Mouse (Mus musculus) heart, postnatal 10 days (tissue): ENCODE measurements at regions not wholly inside any gene's neighbourhood (a gene's known extent, or its start where the extent isn't known, plus 50 kb on each side); places are given as distances from the start of the nearest gene placed in this dataset.

ENCODE experiments used
- DNase-seq, 2 experiments: peaks; one replicate each; pipeline ENCODE4 v3.0.0; 2021
- intact Hi-C: fragments of 180-260 bp; cut with DNase I; formaldehyde crosslinking; loops from one replicate; pipeline ENCODE4 v1.15.1; 2025

DNA sequence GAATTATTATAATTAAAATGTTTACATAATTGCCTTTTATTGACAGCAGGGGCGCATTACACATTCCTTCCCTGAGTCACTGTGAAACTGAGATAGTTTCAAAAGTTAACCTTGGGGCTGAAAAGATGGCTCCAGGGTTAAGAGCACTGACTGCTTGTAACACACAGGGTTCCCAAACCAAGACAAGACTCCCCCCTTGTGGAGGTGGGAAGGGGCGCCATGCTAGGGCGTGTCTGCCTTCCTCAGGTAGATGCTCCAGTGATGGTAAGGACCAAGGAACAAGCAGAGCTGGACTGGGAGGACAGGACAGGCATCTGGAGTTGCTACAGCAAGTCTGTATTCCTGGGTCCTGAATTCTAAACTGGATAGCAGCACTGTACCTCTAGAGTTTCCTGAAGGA, 351.9 kb downstream of the Tbc1d22a start:
- DNase-seq = no peak
- intact Hi-C loops = no loop called here

GRCm38 (mm10) chr15:86574311-86574710, 360.1 kb downstream of the Tbc1d22a start:
- intact Hi-C loops = no loop called here
- DNase-seq = no peak

DNA sequence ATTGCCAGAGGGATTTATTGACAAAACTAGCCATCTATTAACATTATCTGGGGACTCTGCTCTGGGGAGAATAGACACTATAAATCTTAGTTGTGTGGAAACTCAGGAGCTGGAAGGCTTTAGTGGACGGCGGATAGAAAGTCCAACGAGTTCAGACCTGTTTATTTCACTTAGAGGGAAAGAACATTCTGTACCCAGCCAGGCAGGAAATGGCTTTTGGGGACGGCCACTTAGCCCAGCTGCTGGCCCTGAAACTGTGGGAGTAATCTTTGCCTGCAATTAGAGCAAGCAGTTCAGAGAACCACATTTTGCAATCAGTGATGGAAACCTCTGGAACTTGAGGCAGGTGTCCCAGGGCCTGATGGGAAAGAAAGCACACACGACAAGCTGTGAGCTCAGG, 362.4 kb downstream of the Tbc1d22a start:
- intact Hi-C loops = no loop called here
- no peak for DNase-seq

DNA sequence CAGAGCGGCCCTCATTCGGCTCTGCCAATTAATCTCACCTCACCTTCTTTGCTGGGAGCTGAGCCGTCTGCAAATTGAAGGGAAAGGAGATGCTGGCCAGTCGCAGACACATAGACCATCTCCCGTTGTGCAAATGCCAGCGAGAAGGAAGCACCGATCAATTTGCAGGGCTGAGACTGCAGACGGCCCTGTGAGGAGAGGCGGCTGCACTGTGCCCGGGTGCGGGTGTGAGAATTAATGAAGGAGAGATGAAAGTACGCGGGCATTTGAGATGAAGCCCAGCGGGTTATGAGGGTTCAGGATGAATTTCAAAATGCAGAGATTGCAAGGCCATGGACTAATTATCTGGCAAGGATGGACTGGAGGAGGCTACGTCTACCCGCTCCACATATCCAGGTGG, 364.4 kb downstream of the Tbc1d22a start:
- DNase-seq = no peak
- intact Hi-C loops = no loop called here

DNA sequence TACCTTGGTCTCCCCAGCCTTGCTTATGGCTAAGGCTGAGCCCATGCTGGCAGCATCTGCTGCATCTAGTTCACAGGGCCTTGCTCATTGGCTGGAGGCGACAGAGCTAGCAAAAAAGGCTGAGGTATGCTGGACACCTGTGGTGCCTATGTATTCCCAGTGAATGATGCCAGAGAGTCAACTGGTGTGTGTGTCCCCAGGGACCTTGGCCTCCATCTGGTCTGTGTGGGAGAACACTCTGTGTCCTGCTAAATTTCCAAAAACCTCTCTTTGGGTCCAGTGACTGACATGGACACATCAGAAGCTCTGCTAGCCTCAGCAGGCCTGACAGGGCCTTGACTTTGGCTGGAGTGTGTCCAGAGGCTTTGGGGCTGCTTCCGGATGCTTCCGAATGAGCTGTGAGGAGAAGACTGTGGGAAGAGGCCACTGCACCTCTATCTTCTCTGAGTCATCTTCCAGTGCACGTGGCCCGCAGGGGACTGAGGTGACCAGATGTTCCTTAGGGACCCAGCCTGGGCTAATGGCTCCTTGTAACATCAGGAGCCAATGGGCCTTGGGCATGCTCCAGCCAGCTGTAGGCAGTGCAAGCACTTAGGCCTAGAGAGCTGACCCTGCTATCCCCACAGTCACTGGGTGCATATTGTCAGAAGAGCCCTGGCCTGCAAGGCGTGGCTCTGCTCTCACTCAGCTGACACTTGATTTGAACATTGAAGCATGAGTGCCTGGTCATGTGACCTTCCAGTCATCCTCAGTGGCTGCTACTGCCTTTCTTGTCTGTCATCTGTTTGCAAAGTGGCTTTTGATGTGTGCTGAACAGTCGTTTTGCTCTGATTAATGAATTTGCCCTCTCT, 368.2 kb downstream of the Tbc1d22a start:
- peak; percentile 3 to 5 for DNase-seq
- intact Hi-C loops = loop anchor here (10.0 kb wide), 1 partner anchor 338 kb away; no protein-coding TSS in a partner anchor

GRCm38 (mm10) chr15:86585716-86586115, 371.5 kb downstream of the Tbc1d22a start:
- peak in 1 of 2 experiments; percentile 5 for DNase-seq
- intact Hi-C loops = loop anchor here (10.0 kb wide), 1 partner anchor 341 kb away; no protein-coding TSS in a partner anchor

GRCm38 (mm10) chr15:86587209-86587608, 372.9 kb downstream of the Tbc1d22a start:
- intact Hi-C loops = loop anchor here (10.0 kb wide), 1 partner anchor 342 kb away; no protein-coding TSS in a partner anchor

DNA sequence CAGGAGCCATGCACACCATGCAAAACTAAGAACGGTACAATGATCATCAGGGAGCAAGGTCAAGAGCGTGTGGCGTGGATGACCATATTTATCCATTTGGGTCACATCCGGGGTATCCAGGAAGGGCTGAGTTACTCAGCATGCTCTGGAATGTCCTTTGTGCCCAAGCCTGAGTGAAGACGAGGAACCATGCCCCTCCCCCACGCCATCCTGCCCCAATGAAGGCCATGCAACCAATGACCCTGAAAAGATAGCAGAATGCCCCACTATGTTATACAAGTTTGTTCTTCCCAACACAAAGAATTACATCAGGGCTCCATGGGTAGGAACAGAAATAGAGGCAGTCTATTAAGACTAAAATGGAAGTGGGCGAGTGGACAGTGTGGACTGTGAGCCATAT, 375.8 kb downstream of the Tbc1d22a start:
- no peak for DNase-seq
- intact Hi-C loops = no loop called here

More at GRCm38 (mm10) chr15:86587209-86587608, 372.9 kb downstream of the Tbc1d22a start:
- DNase-seq = no peak

DNA sequence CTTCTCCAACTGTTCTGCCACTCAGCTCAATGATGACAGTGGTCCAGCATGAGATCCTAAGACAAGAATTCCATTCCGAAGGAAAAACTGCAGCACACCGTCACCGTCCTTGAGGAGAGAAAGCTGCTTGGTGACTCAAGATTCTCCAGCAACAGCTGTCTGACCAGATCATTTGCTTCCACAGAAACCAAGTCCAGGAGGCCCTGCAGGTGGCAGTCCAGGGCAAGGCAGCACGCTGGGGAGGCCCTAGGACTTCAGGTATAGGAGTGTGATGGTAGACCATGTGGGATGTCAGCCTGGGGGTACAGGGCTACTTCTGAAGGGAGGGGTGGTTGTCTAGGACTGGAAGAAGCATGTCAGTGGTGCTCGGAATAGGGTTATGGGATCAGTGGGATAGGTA, 376.6 kb downstream of the Tbc1d22a start:
- intact Hi-C loops = no loop called here
- DNase-seq = peak; percentile 8 to 29

DNA sequence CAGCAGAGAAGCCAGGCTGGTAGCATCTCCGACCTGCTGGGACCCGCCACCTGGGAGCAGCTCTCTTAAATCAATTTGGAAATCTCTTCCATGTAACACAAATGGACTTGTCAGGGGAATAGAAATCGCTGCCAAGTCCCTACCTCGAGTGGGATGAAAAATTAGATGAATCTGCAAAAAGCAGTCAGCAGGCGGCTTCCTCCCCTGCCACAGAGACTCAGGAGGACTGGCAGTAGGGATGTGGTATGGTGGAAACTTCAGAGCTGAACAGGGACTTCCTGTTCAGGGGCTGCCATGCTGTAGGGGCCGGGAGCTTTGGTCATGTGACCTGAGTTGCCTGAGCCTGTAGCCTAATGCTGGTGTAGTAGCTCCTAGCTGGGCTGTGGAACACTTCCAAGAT, 379.1 kb downstream of the Tbc1d22a start:
- intact Hi-C loops = no loop called here
- no peak for DNase-seq

DNA sequence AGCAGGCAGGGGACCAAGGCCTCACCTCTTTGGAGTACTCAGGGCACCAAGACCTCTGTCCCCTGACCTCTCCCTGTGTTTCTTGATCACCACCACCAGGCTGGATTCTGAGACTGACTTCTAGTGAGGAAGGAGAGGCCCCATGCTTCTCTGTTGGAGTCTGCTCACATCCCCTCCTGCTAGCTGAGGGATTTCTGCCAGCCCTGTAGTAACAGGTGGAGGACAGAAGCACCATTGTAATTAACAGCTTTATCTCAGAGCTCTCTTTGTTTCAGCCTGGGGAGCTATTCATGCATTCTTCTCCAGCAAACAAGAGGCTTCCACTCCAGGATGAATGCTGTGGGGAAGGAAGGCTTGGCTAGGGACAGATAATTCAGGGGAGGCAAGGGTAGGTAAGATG, 392.2 kb downstream of the Tbc1d22a start:
- intact Hi-C loops = no loop called here
- no peak for DNase-seq

DNA sequence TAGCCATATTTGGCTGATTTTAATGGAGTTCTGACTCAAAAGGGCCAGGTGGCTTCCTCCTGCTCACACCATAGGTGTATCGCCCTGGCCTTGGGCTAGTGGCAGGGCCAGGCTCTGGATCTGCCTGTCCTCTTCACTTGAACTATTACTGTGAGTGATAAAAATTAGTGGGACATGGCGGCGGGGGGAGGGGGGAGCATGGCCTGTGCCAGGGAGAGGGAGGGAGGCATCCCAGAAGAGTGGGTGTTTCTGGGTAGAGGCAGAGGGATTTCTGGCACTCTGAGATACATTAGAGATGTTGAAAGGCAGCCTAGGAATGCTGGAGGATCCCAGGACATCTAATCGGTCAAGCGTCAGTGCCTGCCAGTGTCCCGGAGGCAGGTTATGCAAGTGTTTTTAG, 395.4 kb downstream of the Tbc1d22a start:
- peak in 1 of 2 experiments; percentile 1 for DNase-seq
- intact Hi-C loops = no loop called here

GRCm38 (mm10) chr15:86631376-86631775, 417.1 kb downstream of the Tbc1d22a start:
- intact Hi-C loops = no loop called here
- DNase-seq = no peak

DNA sequence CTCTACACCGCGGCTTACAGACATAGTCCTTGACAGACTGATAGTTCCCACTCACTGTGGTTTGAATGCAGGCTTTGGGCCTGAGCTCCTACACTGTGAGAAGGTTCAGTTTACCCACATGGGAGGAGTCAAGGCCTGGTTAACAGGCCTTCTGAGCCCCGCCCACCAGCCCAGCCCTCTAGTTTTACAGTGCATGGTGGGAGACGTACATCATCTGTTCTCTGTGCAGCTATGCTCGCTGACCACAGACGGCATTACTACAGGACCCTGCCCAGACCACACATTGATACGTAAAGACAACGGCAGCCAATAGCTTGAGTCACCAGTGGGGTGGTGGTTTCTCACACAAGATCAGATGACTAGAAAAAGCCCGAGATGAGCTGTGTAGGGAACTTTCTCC, 431.0 kb downstream of the Tbc1d22a start:
- intact Hi-C loops = no loop called here
- no peak for DNase-seq

GRCm38 (mm10) chr15:86648131-86648530, 433.9 kb downstream of the Tbc1d22a start:
- intact Hi-C loops = no loop called here
- no peak for DNase-seq

- intact Hi-C loops = no loop called here
- DNase-seq = peak; percentile 5 to 31
Measured at GRCm38 (mm10) chr15:86673096-86673520, 458.8 kb downstream of the Tbc1d22a start.

DNA sequence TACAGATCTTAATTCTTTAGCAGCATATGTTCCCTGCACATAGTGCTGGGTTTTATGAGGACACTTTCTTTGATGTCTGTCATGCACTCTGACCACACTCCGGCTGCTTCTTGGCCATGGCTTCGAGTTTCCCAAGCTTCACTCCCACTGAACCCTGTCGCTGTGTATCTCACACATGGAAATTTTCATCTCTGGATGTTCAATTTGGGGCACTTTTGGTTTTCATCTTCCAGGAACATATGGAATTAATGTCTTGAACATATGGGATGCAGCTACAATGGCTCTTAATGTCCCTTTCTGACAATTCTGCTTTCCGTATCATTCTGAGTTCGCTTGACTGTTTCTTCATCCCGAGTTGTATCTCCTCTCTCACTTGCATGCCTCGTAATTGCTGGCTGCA, 462.8 kb downstream of the Tbc1d22a start:
- DNase-seq = no peak
- intact Hi-C loops = no loop called here

GRCm38 (mm10) chr15:86683081-86683480, 468.8 kb downstream of the Tbc1d22a start:
- DNase-seq = no peak
- intact Hi-C loops = no loop called here

GRCm38 (mm10) chr15:86689694-86690093, 475.4 kb downstream of the Tbc1d22a start:
- DNase-seq = no peak
- intact Hi-C loops = no loop called here

DNA sequence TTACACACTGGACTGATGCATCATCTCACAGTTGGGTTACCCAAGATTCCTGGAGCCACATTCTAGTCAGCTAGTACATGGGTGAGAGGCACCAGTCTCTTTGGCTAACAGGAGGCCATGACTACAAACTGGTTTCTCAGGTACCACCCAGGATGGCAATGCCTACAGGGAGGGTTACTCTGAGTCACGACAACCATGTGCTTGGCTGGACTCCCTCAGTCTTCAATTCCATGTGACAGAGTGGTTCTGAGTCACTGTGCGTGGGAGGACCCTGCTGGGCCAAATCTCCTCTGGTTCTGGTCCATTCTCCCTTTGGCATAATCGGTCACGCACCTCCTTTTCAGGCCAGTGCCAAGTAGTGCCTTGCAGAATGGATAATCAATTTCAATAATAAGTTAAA, 482.5 kb downstream of the Tbc1d22a start:
- no peak for DNase-seq
- intact Hi-C loops = no loop called here

GRCm38 (mm10) chr15:86710429-86710828, 496.2 kb downstream of the Tbc1d22a start:
- intact Hi-C loops = no loop called here

DNA sequence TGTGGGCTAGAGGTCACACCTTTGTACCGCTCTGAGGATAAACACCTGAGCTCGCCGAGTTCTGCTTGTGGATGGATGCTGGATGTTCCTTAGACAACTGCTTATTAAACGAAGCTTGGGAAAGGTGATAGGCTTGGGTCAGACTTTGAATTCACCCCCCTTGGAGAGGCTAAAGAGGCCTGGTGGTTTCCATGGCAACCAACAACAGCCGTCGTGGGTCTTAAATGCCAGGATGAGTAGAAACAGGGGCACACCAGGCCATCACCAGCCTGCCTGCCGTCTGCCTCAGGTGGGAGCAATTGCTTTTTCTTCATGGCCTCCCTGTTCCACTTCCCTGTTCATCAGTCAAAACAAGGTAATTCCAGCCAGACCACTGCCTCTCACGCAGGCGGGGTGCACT, 504.1 kb downstream of the Tbc1d22a start:
- DNase-seq = no peak
- intact Hi-C loops = no loop called here

More at GRCm38 (mm10) chr15:86710429-86710828, 496.2 kb downstream of the Tbc1d22a start:
- peak; percentile 57 to 66 for DNase-seq
